Mouse (Mus musculus) erythroblast, adult 5-6 weeks (primary cell): ENCODE results near the gene Acat2. TPM values are rescaled to one million over a fixed set of nuclear protein-coding genes. Genes with fewer than 3 reads are reported as not detected.
A peak's percentile ranks its signal among the peaks of the same experiment; 100 is the strongest.
"Not testable (repeated sequence)": the region's sequence is repeated elsewhere in the genome, so short reads cannot be mapped to it uniquely, and the experiment has no call there.

Experiments
- ATAC-seq: replicated peaks from 2 replicates; pipeline ENCODE4 v1.8.0; 2016; ENCODE audit warnings: moderate number of reproducible peaks, mild to moderate bottlenecking, moderate TSS enrichment, inconsistent platforms; ENCODE audit not compliant: poor library complexity, low FRiP score, severe bottlenecking
- total RNA-seq, 2 experiments: library from RNA; stranded (forward) in 1 of 2; stranded (reverse) in 1 of 2; fragments of 150-400 nt in 1 of 2; fragments of 200-764, 138-1000 nt in 1 of 2; gene quantifications; 2 replicates each; pipeline versions ENCODE4 v1.2.3 to v1.2.4; 2015 to 2017; ENCODE audit warnings: low replicate concordance in 2 of 2

Acat2 gene
- total RNA-seq (2015; ENCODE audit: low replicate concordance) (1.0 and 3.1 TPM in 2 replicates), total RNA-seq (2017; ENCODE audit: low replicate concordance) (5.2 and 7.1 TPM in 2 replicates)

DNA sequence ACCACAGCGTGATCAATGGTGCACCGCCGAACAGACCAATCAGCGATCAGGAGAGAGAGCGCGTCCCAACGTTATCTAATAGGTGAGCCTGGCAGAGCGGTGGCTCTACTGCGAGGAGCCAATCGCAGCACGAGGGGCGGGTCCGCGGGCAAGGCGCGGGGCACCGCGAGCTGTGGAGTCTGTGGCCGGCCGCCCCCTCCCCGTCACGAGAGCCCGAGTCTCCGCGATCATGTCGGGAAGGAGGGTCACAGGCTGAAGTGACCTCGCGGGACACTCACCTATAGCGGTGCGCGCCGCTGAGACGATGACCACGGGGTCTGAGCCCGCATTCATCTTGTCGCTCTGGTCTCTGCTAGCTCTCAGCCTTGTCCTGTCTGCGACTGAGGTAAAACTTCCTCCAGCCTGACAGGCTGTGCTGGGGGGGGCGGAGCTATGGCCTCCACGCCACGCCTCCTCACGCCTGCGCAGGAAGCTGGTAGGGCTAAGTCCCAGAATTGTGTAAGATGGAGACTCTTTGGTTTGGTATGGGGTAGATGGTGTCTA is at the start of gene Acat2:
Gene Acat2 (minus strand): TSS at position 417 of the 543 bp plus-strand sequence.
- ATAC-seq = peak; percentile 97

DNA sequence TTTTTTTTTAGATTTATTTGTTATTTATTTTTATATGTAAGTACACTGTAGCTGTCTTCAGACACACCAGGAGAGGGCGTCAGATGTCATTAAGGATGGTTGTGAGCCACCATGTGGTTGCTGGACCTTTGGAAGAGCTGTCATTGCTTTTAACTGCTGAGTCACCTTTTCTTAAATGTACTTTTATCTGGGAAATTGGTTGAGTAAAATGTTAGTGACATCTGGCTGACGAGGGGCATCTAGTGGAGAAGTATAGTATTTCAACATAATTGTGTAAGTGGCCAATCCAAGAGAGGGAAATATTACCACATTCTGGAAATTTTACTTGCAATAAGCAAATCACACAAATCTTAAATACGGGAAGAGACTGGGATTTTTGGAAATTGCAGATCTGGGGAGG is 49.3 kb upstream of the Acat2 start:
- ATAC-seq = peak; percentile 68

DNA sequence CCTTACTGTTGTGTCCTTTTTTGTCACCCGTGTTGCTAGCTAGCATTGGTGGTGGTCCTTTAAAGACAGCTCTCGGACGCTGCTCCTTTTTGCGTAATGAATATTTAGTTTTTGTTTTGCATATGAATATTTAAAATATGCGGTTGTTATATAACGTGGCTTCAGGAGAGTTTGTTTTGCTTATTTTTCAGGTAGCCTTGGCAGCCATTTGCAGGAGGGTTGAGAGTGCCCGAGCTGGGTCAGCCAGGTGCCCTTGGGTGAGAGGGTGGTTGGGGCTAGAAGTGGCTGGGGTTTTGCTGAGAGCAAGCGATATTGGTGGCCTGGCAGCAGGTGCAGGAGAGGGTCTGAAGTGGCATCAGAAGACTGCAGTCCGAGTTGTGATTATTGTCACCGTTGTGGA is 48.0 kb upstream of the Acat2 start:
- ATAC-seq = 0 out of 2 replicates have a peak, but pooled peaks have one; percentile 31

DNA sequence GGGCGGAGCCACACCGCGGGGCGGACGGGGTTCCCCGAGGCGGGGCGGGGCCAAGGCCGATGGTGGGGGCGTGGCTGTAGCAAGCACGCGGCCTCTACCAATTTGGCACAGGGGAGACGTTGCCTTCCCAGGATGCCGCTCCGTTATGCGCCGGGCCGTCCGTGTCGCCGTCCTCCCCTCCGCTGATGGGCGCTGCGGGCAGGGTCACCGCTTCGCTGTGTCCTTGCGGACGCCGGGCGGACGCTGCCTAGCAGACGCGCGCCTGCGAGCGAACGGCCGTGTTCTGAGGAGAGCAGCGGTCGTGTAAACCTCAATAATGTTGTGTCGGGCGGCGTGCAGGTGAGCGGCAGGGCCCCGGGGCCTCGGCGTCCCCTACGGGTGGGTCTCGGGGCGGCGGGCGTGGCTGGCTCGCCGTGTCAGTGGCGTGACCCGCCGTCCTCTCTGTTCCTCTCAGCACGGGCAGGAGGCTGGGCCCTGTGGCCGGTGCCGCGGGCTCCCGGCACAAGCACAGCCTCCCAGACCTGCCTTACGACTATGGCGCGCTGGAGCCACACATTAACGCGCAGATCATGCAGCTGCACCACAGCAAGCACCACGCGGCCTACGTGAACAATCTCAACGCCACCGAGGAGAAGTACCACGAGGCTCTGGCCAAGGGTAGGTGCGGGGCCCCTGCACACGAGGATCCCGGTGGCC is 47.3 kb upstream of the Acat2 start:
- peak; percentile 96 for ATAC-seq

DNA sequence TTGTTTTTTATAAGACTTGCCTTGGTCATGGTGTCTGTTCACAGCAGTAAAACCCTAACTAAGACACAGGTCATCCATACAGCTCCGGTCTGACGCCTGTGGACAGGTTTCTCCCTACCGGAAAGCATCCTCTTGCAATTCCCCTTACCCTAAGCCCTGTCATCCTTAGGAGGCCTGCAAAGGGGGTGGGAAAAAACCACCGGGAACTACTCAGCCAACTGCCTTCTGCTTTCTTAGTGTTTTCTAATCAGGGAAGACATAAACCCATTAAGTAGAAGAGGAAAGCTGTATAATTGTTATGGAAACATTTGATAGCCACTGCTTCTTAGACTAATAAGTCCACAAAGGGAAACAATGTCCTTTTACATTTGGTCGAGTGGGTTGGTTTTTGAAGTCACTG is 46.4 kb upstream of the Acat2 start:
- no peak for ATAC-seq

DNA sequence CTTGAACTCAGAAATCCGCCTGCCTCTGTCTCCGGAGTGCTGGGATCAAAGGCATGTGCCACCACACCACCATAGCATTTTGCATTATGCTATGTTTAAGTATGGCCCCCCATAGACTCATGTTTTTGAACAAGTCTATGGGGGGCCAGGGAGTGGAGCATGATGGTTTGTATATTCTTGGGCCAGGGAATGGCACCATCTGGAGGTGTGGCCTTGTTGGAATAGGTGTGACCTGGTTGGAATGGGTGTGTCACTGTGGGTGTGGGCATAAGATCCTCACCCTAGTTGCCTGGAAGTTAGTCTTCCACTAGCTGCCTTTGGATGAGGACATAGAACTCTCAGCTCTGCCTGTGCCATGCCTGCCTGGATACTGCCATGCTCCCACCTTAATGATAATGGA is 46.0 kb upstream of the Acat2 start, which contains the start of gene Sod2:
Gene Sod2 (plus strand): TSS at position 301 of the 400 bp plus-strand sequence.
- ATAC-seq = not testable (repeated sequence)

DNA sequence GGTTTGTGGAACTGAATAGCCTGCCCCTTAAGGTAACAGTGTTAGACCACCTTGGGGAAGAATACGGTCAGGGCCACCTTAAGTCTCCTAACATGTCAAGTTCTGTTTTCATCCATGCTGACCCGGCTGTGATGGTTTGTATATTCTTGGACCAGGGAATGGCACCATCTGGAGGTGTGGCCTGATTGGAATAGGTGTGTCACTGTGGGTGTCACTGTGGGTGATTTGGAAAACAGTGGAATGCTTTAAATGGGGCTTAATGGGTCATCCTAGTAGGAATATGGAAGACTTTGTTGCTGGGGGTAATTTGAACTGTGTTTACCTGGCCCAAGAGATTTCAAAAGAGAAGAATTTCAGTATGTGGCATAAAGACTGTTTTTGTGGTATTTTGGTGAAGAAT is 43.9 kb upstream of the Acat2 start:
- ATAC-seq = not testable (repeated sequence)

DNA sequence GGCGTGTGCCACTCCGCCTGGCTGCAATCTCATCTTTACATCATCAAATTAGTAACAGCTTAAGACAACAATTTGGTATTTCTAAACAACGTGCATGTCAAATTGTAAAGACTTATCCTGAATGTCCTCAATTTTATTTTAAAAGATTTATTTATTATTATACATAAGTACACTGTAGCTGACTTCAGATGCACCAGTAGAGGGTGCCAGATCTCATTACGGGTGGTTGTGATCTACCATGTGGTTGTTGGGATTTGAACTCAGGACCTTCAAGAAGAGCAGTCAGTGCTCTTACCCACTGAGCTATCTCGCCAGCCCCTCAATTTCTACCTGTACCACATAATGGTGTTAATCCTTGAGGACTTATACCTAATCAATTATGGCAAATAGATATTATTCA is 41.7 kb upstream of the Acat2 start:
- not testable (repeated sequence) for ATAC-seq

DNA sequence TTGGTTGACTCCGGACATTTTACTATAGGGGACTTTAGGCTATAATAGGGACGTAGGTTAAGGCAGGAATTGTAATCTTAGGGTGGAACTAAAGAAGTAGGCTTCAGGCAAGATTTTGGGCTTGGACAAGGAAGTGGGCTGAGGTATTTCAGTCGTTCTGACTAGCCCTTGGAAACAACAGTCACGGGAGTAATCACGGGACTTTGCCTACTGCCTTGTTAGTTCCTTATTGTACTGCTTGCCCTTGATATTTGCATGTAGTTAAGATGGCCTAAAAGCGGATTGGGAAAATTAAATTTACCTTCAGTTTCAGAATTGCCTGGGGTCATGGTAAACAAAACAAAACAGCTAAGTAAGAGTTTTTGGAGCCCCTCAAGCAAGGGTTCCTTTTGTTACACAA is 38.5 kb upstream of the Acat2 start:
- ATAC-seq = no peak

DNA sequence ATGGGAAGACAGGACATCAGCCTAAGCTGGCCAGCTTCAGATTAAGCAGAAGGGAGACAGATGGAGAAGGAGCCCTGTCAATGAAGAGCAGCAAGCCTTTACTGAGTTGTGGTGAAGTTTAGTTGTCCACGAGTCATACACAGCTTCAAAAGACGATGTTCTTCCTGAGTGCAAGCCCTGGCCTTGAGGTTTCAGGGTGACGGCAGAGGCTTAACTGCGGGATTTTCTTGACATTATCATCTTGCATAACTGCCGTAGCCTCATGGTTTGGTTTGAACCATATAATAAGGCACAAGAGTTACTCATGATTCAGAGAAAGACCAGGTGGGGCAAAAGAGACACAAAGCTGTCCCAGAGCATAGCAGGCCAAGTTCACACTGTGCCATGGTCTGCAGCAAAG is 37.3 kb upstream of the Acat2 start:
- ATAC-seq = no peak

DNA sequence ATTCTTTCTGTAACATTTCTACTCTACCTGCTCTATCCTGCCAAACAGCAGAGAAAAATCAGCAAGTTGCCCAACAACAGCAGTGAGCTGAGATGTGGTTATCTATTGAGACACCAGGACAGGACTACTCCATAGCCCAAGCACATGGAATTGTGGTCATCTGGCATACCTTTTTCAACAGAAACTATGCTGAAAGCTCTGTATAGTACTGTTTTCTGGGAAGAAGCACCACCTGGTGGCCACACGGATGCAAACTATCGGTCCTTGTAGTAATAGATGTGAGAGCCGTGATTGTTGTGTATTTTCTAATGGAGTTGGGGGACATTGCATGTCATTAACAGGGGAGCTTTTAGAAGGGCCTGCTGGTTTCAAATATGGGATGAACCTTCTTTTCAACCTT is 35.8 kb upstream of the Acat2 start:
- no peak for ATAC-seq

DNA sequence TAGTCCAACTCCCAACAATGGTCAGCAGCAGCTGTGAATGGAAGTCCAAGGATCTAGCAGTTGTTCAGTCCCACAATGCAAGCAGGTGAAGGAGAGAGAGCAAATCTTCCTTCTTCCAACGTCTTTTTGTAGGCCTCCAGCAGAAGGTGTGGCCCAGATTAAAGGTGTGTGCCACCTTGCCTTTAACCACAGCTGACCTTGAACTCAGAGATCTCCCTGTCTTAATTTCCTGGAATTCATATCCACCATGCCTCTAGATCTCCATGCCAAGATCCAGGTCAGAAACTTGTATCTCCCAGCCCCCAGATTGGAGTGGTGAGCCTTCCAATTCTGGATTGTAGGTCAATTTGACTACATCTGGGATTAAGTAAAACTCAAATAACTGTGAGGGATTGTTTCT is 33.5 kb upstream of the Acat2 start, which contains the start of gene Wtap:
Gene Wtap (minus strand): TSS at position 101 of the 400 bp plus-strand sequence.
- ATAC-seq = no peak

DNA sequence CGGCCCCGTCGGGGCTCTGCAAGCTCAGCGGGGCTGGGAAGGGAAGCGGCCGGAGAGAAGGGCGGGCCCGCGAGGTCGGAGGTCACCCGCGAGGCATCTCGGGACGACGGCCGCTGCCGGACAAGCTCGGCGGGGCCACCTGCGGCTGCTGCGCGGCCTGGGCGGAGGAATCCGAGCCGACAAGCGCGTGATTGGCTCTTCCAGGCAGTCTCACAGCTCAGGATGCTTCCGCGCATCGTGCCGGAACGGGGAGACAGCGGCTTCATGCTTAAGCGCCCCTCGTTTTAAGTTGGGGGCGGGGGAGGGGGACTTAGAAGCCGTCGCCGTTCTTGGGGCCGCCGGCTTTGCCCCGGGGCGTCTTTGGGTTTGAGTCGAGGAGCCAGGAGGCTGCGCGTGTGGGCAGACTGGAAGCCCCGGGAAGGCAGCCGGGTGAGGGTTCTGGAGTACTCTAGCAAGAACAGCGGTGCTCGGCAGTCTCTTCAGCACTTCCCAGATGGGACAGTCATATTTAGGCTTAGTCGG is 32.0 kb upstream of the Acat2 start:
- peak; percentile 94 for ATAC-seq

DNA sequence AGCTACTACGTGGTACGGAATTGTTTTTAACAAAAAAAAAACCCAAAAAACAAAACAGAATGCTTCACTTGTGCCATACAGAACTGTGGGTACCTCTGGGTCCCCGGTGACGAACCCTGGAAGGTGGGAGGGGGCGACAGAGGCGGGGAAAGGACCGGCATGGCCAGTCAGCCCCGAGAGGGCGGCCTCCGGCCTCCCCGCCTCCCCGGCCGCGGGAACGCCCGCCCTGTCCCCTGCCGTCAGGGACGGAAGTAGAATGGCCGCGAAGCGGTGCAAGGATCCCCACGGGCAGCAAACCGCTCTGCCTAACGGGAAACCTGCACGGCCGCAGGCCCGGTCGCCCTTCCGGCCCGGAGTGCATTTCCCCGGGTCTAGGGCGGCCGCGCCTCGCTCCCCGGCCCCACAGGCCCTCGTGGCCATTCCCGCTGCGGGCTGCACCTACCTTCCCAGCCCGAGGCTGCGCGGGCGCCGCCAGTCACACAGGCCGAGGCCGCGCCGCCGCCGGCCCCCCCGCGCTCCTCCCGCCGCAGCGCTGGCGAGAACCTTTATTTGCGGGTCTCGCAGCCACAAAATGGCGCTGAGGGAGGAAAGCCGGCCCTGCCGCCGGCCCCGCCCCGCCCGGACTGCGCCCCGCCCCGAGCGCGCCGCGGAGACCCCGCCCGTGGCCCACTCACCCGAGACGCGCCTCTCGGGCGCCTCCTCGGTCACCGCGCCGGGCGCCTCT is 31.2 kb upstream of the Acat2 start:
- ATAC-seq = peak; percentile 78

DNA sequence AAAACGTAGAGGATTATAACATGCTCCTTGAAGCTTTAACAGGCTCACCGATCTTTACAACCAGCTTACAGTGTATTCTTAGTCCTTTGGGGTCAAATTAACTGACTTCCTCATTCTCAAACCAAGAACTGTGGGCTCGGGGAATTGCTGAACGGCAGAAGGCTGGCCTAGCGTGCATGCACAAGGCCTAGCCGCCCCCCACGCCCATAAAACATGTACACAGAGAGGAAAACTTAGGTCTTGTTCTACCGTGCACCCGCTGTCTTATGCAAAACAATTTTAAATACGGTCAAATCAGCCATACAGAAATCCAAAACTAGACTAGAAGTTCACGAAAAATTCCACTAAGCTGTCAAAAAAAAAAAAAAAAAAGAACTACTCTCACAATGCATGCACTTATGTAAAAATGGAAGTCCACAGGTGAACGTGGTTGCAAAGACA is 30.7 kb upstream of the Acat2 start:
- 0 out of 2 replicates have a peak, but pooled peaks have one; percentile 38 for ATAC-seq

DNA sequence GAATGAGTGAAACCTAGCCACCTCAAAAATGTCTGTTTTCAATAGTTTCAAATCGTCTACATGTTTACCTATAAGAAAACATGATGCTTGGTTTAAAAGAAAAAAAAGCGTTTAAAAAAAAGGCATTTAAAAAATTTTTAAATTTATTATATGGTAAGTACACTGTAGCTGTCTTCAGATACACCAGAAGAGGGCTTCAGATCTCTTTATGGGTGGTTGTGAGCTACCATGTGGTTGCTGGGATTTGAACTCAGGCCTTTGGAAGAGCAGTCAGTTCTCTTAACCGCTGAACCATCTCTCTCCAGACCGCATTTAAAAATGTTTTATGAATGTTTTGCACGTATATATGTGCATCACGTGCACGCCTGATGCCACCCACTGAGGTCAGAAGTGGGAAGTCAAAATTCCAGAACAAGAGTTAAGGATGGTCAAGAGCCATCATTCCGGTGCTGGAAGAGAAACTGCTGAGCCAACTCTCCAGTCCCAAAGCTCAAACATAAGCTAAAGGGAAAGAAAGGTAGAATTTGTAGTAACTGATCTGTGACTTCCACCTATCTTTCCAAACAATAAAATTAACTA is 30.1 kb upstream of the Acat2 start:
- ATAC-seq = no peak

DNA sequence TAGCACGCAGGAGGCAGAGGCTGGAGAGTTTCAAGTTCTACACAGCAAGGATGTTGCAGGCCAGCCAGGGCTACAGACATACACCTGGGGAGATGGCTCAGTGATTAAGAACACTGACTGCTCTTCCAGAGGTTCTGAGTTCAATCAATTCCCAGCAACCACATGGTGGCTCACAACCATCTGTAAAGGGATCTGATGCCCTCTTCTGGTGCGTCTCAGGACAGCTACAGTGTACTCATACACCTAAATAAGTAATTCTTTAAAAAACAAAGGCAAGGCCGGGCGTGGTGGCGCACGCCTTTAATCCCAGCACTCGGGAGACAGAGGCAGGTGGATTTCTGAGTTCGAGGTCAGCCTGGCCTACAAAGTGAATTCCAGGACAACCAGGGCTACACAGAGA is 27.5 kb upstream of the Acat2 start:
- ATAC-seq = not testable (repeated sequence)

DNA sequence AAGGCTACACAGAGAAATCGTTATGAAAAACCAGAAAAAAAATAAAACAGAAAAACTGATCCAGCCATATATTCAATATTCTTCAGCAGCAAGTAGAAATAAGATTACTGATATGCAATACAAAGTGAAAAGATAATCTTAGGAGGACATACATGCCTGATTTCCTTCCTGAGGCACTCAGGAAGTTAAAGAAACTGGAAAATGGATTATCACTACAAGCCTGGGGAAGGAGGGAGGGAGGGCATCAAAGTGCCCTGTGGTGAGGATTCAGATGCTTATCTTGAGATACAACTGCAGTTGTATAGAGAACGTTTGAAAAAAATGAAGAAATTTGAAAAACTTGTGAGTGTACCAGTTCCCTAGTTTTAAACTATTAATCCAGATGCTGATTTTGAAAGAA is 23.4 kb upstream of the Acat2 start:
- ATAC-seq = no peak

DNA sequence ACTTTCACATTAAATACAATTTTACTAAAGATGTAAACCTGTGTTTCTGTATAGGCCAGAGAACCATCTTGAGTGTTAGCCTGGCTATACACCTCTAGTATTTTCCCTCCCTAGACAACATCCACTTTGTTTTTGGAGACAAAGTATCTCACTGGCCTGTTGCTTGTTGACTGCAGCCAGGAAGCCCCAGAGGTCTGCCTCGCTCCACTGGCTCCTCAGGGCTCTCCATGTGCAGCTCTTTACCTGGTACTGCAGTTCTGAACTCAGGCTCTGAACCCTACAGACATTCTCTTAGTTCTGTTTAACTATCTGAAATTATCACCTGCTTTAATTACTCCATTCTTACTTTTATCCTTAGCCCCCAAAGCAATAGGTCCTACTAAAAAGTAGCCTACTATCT is 18.0 kb upstream of the Acat2 start:
- no peak for ATAC-seq

DNA sequence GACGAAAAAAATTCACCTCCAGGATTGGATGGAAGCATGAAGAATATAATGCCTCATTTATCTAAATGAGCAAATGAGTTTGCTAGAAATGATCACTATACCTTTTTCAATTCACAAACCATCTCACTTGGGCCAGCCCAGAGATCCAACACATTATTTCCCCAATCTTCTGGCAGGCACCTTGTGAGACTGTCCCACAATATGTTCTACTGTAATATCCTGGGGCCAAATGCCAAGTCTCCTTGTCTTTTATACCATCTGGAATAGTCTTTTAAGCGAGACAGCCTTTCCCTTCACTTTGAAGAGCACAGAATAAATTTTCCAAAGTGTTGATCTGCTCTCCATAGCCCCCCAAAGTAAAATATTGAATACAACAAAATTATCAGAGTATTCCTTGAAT is 13.3 kb upstream of the Acat2 start:
- ATAC-seq = no peak
